Mouse (Mus musculus) urinary bladder, adult 18-20 months (tissue): ENCODE data around the gene Zfp964.
"Not testable (repeated sequence)": the region's sequence is repeated elsewhere in the genome, so short reads cannot be mapped to it uniquely, and the experiment has no call there.

ENCODE experiments used
- DNase-seq, 2 experiments: peaks; one replicate each; pipeline ENCODE4 v3.0.0; 2022; ENCODE audit warnings: low spot score in 2 of 2, mixed read lengths in 2 of 2

The Zfp964 gene

GRCm38 (mm10) chr8:69654358-69654981, at the start of gene Zfp964:
TSS of gene Zfp964 (plus strand) at chr8:69654479.
- DNase-seq: peak; percentile 83 to 89

- DNase-seq: no peak
These were observed 39.6 kb upstream of the Zfp964 start for GRCm38 (mm10) chr8:69614687-69615086.

- no peak for DNase-seq
These were observed 36.2 kb upstream of the Zfp964 start for GRCm38 (mm10) chr8:69618078-69618477.

GRCm38 (mm10) chr8:69625095-69625789, 29.0 kb upstream of the Zfp964 start, which contains the start of gene Zfp868:
TSS of gene Zfp868 (minus strand) at chr8:69625548.
- peak; percentile 97 to 99 for DNase-seq

GRCm38 (mm10) chr8:69653808-69654357, 396 bp upstream of the Zfp964 start:
- no peak for DNase-seq

- DNase-seq: no peak
These were observed 7.0 kb downstream of the Zfp964 start for GRCm38 (mm10) chr8:69661294-69661693.

GRCm38 (mm10) chr8:69665051-69665450, 10.8 kb downstream of the Zfp964 start:
- DNase-seq: not testable (repeated sequence)

- no peak for DNase-seq
These were observed 47.5 kb downstream of the Zfp964 start for GRCm38 (mm10) chr8:69701810-69702209.

GRCm38 (mm10) chr8:69710624-69711023, 56.3 kb downstream of the Zfp964 start, which contains the start of gene Zfp869:
TSS of gene Zfp869 (minus strand) at chr8:69710724.
- DNase-seq: not testable (repeated sequence)

- DNase-seq: no peak
These were observed 59.2 kb downstream of the Zfp964 start for GRCm38 (mm10) chr8:69713516-69713915.

GRCm38 (mm10) chr8:69715366-69715765, 61.1 kb downstream of the Zfp964 start:
- no peak for DNase-seq
